Mouse (Mus musculus) forebrain, embryonic 16.5 days (tissue): ENCODE results near the gene Nhlrc1. TPM values are rescaled to one million over a fixed set of nuclear protein-coding genes. Genes with fewer than 3 reads are reported as not detected.
A peak's percentile ranks its signal among the peaks of the same experiment; 100 is the strongest.

Experiments used
- ATAC-seq: fragments of 200-750 bp; cut with Nextera tagmentation; 2 replicates; pipeline ENCODE4 v1.8.0; 2017; ENCODE audit warnings: mild to moderate bottlenecking, moderate library complexity
- H3K27ac ChIP-seq: fragments of 300-500 bp; sonication (generic); 2 replicates; pipeline ENCODE4 v1.5.1; 2014; ENCODE audit warnings: low read length, control low read depth
- H3K27me3 ChIP-seq: fragments of 300-500 bp; sonication (generic); replicated peaks from 2 replicates; pipeline ENCODE4 v1.6.1; 2014; ENCODE audit warnings: low read length; ENCODE audit not compliant: control insufficient read depth, insufficient read depth
- H3K36me3 ChIP-seq: fragments of 300-500 bp; sonication (generic); 2 replicates; pipeline ENCODE4 v1.6.1; 2014; ENCODE audit not compliant: control insufficient read depth, insufficient read depth
- H3K4me1 ChIP-seq: fragments of 300-500 bp; sonication (generic); replicated peaks from 2 replicates; pipeline ENCODE4 v1.6.1; 2014; ENCODE audit warnings: low read length; ENCODE audit not compliant: control insufficient read depth, insufficient read depth
- H3K4me2 ChIP-seq: fragments of 300-500 bp; sonication (generic); 2 replicates; pipeline ENCODE4 v1.6.1; 2014; ENCODE audit warnings: mild to moderate bottlenecking, low read length, control low read depth
- H3K4me3 ChIP-seq: fragments of 300-500 bp; sonication (generic); replicated peaks from 2 replicates; pipeline ENCODE4 v1.5.1; 2014; ENCODE audit warnings: mild to moderate bottlenecking, low read length, control low read depth
- H3K9ac ChIP-seq: fragments of 300-500 bp; sonication (generic); replicated peaks from 2 replicates; pipeline ENCODE4 v1.6.1; 2014; ENCODE audit warnings: low read depth, low read length, control low read depth
- H3K9me3 ChIP-seq: fragments of 300-500 bp; sonication (generic); 2 replicates; pipeline ENCODE4 v1.6.1; 2016; ENCODE audit warnings: low read length; ENCODE audit not compliant: control insufficient read depth
- WGBS: fragments of 180-500 bp; shearing (Covaris S2); extraction: QIAGEN DNeasy Blood & Tissue Kit; methylation state at CpG from one replicate; pipeline ENCODE4 v1.1.7; 2014; 5-methylcytosine and 5-hydroxymethylcytosine counted together
- polyA plus RNA-seq: library from polyadenylated mRNA; unstranded; fragments of >200 nt; fragmentation: Nextera tagmentation; extraction: Ambion mirVana; gene quantifications from 2 replicates; pipeline ENCODE4 v1.2.1, GENCODE M21; 2015

The Nhlrc1 gene
- 14.9 and 15.3 TPM in 2 replicates for polyA plus RNA-seq

DNA sequence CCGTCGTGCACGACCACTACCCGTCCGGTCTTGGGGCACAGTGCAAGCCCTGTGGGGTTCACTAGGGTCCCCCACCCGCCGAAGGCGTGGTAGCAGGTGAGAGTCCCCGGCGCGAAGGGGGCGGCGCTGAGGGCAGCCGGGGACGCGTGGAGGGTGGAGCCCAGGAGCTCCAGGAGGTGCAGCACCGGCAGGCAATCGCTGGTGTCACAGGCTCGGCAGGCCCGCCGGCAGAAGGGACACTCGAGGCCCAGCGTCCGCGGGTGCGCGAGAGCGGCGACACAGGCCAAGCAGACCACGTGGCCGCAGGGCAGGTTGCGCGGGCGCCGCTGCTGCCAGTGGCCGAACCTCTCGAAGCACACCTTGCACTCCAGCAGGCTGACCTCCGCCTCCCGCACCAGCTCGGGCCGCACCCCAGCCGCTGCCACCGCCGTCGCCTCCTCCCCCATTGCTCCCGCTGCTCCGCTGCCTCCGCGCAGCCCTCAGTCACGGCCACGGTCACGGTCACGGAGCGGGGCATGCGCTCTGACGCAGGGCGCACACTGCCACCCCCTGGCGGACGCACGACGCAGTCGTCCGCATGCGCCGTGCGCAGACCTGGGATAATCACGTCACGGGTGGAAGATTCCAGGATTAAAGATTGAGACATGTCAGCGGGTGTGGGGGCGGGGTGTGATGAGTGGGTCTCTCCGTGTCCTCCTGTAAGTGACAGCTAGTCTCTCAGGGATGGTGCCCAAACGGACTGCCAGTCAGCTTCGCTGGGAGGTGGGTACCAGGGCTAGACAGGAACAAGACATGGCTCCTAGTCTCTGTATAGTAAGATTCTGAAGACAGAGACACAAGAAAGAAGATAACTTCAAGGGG is at the start of gene Nhlrc1:
TSS of gene Nhlrc1 (minus strand) at position 517 of the 861 bp plus-strand sequence.
- peak; percentile 92 for ATAC-seq
- Histone ChIP-seq H3K36me3 (0 out of 2 replicates have a peak, but pooled peaks cover 3% of the 10 kb centered on the region), H3K9me3 (peaks cover 15% of the 10 kb centered on the region), H3K9ac (peak within 1 kb of the TSS; percentile 68), H3K4me3 (peak within 1 kb of the TSS; percentile 69), H3K27ac (no peak within 1 kb of the TSS), H3K4me1 (peaks cover 8% of the 10 kb centered on the region; the same call in 1 of the 2 replicates), H3K27me3 (0 out of 2 replicates have a peak, but pooled peaks cover 2% of the 10 kb centered on the region), H3K4me2 (peak within 1 kb of the TSS; percentile 98)
- WGBS, result 3% methylated on average over 72 of the region's 73 CpGs

DNA sequence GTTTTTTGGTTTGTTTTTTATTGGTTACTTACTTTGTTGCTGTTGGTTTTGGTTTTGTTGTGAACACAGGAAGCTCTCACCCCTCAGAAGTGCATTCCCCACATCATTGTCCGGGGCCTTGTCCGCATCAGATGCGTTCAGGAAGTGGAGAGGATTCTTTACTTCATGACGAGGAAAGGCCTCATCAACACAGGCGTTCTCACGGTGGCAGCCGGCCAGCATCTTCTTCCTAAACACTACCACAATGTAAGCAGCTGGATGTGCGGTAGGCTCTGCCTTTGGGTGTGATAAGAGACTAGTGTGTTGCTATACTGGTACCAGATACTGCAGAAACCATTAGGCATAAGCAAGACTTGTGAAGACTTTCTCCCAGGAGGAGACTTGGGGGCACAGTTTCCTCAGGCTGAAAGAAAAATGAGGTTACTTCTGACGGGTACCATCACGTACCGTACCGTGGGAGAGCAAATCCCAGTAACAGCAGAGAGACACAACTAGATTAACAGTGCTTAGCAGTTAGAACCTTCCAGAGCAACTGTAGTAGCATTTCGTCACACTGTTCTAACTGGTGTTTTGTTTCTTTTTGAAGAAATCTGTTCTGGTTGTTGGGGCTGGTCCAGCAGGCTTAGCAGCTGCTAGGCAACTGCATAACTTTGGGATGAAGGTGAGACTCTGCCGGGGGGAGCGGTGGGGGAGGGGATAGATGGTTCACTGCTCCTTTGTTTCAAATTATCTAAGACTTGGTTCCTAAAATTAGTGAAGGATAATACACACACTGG is 49.5 kb upstream of the Nhlrc1 start:
- H3K27ac ChIP-seq, result no peak overlapping the region
- H3K9me3 ChIP-seq, result no peaks in the 10 kb centered on the region
- H3K4me1 ChIP-seq, result no peaks in the 10 kb centered on the region
- H3K36me3 ChIP-seq, result peaks cover 17% of the 10 kb centered on the region
- no peaks in the 10 kb centered on the region for H3K27me3 ChIP-seq
- no peak for ATAC-seq
- H3K4me2 ChIP-seq, result no peak overlapping the region
- H3K9ac ChIP-seq, result no peak overlapping the region
- 80% methylated on average over 15 of the region's 15 CpGs for WGBS
- H3K4me3 ChIP-seq, result no peak overlapping the region

DNA sequence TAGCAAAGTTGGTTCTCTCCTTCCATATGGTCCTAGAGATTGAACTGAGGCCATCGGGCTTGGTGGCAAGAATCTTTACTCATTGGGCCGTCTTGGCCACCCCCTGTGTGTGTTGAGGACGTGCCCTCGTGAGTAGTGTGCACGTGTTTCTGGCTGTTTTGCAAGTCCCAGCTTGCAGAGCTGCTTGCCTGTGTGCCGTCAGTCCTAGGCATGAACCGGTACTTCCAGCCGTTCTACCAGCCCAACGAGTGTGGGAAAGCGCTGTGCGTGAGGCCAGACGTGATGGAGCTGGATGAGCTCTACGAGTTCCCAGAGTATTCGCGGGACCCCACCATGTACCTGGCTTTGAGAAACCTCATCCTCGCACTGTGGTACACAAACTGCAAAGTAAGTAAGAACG is 48.1 kb upstream of the Nhlrc1 start:
- Histone ChIP-seq H3K4me3 (no peak overlapping the region), H3K27ac (no peak overlapping the region), H3K9me3 (no peaks in the 10 kb centered on the region), H3K27me3 (no peaks in the 10 kb centered on the region), H3K4me2 (no peak overlapping the region), H3K36me3 (peaks cover 13% of the 10 kb centered on the region), H3K9ac (no peak overlapping the region), H3K4me1 (no peaks in the 10 kb centered on the region)
- no peak for ATAC-seq
- 94% methylated on average over 17 of the region's 17 CpGs for WGBS

DNA sequence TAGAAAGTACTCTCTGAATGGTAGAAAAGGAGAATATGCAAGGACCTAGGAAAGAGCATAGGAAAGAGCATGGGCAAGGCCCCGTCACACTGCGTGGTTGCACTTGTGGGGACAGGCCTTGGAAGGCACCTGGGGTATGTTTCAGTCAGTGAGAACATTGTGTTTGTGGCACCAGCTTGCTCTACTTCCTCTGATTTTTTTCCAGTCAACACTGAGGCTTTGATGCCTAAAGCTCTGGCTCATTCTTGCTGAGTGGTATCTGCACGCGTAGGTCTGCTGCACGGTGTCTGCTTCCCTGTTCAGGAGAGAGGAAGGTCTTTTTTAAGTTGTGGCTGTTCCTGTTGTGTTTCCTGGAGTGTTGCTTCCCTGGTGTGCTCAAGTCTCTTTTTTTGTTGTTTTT is 42.1 kb upstream of the Nhlrc1 start:
- no peak overlapping the region for H3K4me2 ChIP-seq
- peaks cover 10% of the 10 kb centered on the region for H3K36me3 ChIP-seq
- no peaks in the 10 kb centered on the region for H3K9me3 ChIP-seq
- WGBS, result 96% methylated on average over 5 of the region's 5 CpGs
- no peaks in the 10 kb centered on the region for H3K27me3 ChIP-seq
- no peak overlapping the region for H3K4me3 ChIP-seq
- H3K4me1 ChIP-seq, result peaks cover 6% of the 10 kb centered on the region
- no peak overlapping the region for H3K27ac ChIP-seq
- no peak for ATAC-seq
- no peak overlapping the region for H3K9ac ChIP-seq

DNA sequence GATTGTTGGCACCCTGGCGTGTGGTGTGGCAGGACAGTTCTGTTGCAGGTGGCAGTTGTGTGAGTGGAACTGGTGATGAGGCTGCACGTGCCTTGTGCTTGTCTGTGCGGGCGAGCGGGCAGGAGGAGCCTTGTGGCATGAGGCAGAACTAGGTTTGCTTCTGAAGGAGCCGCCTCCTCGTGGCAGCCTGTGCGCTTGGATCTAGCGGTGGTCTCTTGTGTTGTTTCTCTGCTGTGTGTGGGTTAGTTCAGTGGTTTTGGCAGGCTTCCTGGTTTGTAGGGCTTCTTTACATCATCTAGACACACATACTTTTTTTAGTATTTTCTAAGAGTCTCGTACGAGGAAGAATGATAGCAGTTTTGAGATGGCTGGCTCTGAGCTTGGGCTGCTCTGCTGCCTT is 41.5 kb upstream of the Nhlrc1 start:
- peaks cover 6% of the 10 kb centered on the region for H3K4me1 ChIP-seq
- ATAC-seq, result no peak
- WGBS, result 83% methylated on average over 11 of the region's 11 CpGs

DNA sequence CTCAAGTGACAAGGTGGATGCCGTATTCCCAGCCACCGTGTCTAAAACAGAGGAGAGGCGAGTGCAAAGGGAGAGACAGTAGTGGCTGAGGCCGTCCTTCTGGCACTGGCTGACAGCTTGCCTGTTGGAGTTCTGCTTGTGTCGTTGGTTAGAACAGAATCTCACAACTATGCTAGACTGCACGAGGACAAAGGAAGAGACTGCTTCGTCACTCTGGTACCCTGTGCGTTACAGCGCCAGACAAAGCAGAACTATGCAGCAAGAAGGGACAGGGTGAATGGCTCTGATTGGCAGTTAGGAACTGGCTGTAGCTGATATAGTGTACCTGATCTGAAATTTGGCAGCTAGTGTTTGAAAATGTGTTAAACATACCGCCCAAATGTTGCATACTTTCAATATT is 39.3 kb upstream of the Nhlrc1 start:
- peaks cover 13% of the 10 kb centered on the region for H3K36me3 ChIP-seq
- H3K4me2 ChIP-seq, result no peak overlapping the region
- H3K9me3 ChIP-seq, result no peaks in the 10 kb centered on the region
- H3K9ac ChIP-seq, result no peak overlapping the region
- H3K4me3 ChIP-seq, result no peak overlapping the region
- ATAC-seq, result peak; percentile 84
- H3K4me1 ChIP-seq, result peaks cover 6% of the 10 kb centered on the region
- no peaks in the 10 kb centered on the region for H3K27me3 ChIP-seq
- WGBS, result 18% methylated on average over 10 of the region's 10 CpGs
- H3K27ac ChIP-seq, result peak overlapping the region; percentile 24; the same call in 1 of the 2 replicates

More for the DNA sequence above, 41.5 kb upstream of the Nhlrc1 start:
- no peak overlapping the region for H3K27ac ChIP-seq
- no peak overlapping the region for H3K4me2 ChIP-seq
- H3K9ac ChIP-seq, result no peak overlapping the region
- peaks cover 11% of the 10 kb centered on the region for H3K36me3 ChIP-seq
- H3K27me3 ChIP-seq, result no peaks in the 10 kb centered on the region
- no peaks in the 10 kb centered on the region for H3K9me3 ChIP-seq
- no peak overlapping the region for H3K4me3 ChIP-seq

DNA sequence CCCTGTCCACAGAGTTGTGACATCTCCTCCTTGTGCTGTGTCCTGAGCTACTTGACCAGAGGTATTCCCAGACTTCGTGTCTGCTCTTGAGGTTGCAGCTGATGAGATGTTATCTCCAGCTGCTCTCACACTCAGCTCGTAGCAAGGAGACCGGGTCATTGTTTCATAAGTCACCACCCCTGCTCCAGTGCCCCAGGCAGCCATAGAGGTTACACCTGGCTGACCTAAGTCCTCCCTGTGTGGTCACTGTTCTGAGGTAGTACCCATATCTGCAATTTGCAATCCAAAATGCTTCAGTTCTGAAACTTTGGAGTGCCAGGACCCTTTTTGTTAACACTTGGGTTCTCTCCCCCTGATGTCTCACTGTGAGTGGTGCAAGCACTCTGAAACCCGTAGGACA is 35.4 kb upstream of the Nhlrc1 start:
- Histone ChIP-seq H3K9me3 (no peaks in the 10 kb centered on the region), H3K27me3 (no peaks in the 10 kb centered on the region), H3K9ac (no peak overlapping the region), H3K4me3 (no peak overlapping the region), H3K4me2 (no peak overlapping the region), H3K36me3 (peaks cover 18% of the 10 kb centered on the region), H3K27ac (no peak overlapping the region), H3K4me1 (peaks cover 6% of the 10 kb centered on the region)
- no peak for ATAC-seq
- WGBS, result 90% methylated on average over 4 of the region's 4 CpGs

DNA sequence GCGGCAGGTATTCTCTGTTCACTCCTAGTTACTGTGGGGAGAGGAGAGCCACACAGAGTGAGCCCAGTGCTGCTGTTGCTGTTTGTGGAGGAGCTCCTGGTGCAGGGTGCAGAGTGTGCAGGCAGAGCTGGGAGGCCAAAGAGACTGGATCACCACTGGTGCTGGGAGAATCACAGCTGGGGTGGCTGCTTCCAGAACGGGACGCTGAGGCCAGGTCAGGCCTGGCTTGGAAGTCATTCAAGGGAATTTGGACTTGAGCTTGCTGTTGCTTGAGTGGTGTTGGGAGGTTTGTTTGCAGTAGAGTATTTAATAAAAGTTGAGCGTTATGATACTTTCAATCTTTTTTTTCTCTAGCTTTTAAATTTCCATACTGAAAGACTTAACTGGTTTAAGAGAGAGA is 33.3 kb upstream of the Nhlrc1 start:
- H3K4me1 ChIP-seq, result peaks cover 9% of the 10 kb centered on the region

DNA sequence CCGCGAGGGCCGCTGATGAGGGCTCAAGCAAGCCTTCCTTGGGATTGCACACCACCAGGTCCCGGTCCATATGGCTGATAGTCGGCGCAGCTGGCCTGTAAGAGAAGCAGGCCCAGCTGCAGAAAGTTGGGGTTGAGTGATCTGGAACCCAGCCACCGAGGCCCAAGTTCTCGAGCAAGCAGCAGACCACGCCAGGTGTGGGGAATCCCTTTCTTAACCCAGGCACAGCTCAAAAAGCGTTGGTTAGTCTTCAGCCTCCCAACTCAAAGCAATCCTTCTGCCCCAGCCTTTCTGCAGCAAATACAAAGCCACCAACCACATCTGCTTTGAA is 29.9 kb upstream of the Nhlrc1 start, which contains the start of gene Tpmt:
TSS of gene Tpmt (minus strand) at position 121 of the 331 bp plus-strand sequence.
- 17% methylated on average over 10 of the region's 10 CpGs for WGBS
- peak within 1 kb of the TSS; percentile 90 for H3K9ac ChIP-seq

More for the DNA sequence above, 33.3 kb upstream of the Nhlrc1 start:
- Histone ChIP-seq H3K27ac (no peak overlapping the region), H3K9ac (no peak overlapping the region), H3K4me3 (no peak overlapping the region), H3K4me2 (no peak overlapping the region), H3K27me3 (no peaks in the 10 kb centered on the region), H3K36me3 (peaks cover 18% of the 10 kb centered on the region), H3K9me3 (no peaks in the 10 kb centered on the region)
- WGBS, result 90% methylated on average over 4 of the region's 4 CpGs
- no peak for ATAC-seq

More for the DNA sequence above, 29.9 kb upstream of the Nhlrc1 start, which contains the start of gene Tpmt:
- no peaks in the 10 kb centered on the region for H3K27me3 ChIP-seq
- H3K36me3 ChIP-seq, result peaks cover 8% of the 10 kb centered on the region; the same call in 1 of the 2 replicates
- H3K9me3 ChIP-seq, result no peaks in the 10 kb centered on the region
- H3K27ac ChIP-seq, result peak within 1 kb of the TSS; percentile 78
- H3K4me1 ChIP-seq, result peaks cover 15% of the 10 kb centered on the region
- no peak for ATAC-seq
- H3K4me2 ChIP-seq, result peak within 1 kb of the TSS; percentile 96
- peak within 1 kb of the TSS; percentile 95 for H3K4me3 ChIP-seq
